Mouse (Mus musculus): Measurements from ENCODE around the gene Fryl.

- TF ChIP-seq CTCF (IDR thresholded peaks at IDR 0.05; ENCODE audit: extremely low read depth, insufficient read depth, insufficient read length, insufficient replicate concordance) (no peak), POLR2A (IDR thresholded peaks at IDR 0.05; ENCODE audit: low read depth, low read length) (no peak)
These were observed 26.2 kb downstream of the Fryl start for GRCm38 (mm10) chr5:73230171-73230570.

All from spleen, adult 2 months (tissue).